Mouse (Mus musculus) brain, embryonic 14.5 days (tissue): ENCODE measurements around the gene Lyl1.

Experiments
- CTCF ChIP-seq: fragments of 200-500 bp; IDR thresholded peaks from 2 replicates; pipeline ENCODE4 v1.5.1; 2012; ENCODE audit warnings: inconsistent platforms, mild to moderate bottlenecking, moderate library complexity, borderline replicate concordance; ENCODE audit not compliant: insufficient read depth, insufficient read length; ENCODE audit errors: extremely low read depth
- POLR2A ChIP-seq: fragments of 200-500 bp; IDR thresholded peaks from 2 replicates; pipeline ENCODE4 v1.6.1; 2012; ENCODE audit warnings: mild to moderate bottlenecking, inconsistent platforms, borderline replicate concordance; ENCODE audit not compliant: poor library complexity, insufficient read depth, insufficient read length, severe bottlenecking; ENCODE audit errors: extremely low read depth

DNA sequence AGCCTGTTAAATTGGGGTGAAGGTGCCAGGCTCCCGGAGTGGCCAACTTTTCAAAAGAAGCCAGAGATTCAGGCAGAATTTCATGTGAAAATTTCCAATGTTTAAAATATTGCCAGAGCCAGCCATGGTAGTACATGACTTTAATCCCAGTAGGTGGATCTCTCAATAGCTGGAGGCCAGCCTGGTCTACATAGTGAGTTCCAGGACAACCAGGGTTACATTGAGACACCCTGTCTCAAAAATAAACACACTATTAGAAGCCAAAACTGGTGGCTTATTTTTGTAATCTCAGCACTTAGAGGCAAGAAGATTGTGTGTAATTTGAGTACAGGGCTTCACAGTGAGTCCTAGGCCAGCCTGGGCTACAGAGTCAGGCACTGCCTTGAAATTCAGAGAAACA lies 8.7 kb downstream of the Lyl1 start:
- TF ChIP-seq CTCF (no peak), POLR2A (no peak)
